Mouse (Mus musculus) left cerebral cortex, adult 2 months (tissue): ENCODE measurements at regions not wholly inside any gene's neighbourhood (a gene's known extent, or its start where the extent isn't known, plus 50 kb on each side); places are given as distances from the start of the nearest gene placed in this dataset.

Experiments
- DNase-seq, 2 experiments: peaks; one replicate each; pipeline ENCODE4 v3.0.0; 2021 to 2022; ENCODE audit warnings: low spot score in 2 of 2, mixed read lengths in 1 of 2; ENCODE audit errors: extremely low spot score in 1 of 2
- H3K27ac ChIP-seq: fragments of 200-600 bp; 2 replicates; pipeline ENCODE4 v1.8.1; 2022
- H3K4me3 ChIP-seq: fragments of 200-600 bp; 2 replicates; pipeline ENCODE4 v1.8.1; 2022
- CTCF ChIP-seq: fragments of 200-600 bp; IDR thresholded peaks from 2 replicates; pipeline ENCODE4 v1.8.1; 2022; ENCODE audit warnings: antibody characterized with exemption, mild to moderate bottlenecking, moderate library complexity
- intact Hi-C: fragments of 180-260 bp; cut with DNase I; formaldehyde crosslinking; loops from one replicate; pipeline ENCODE4 v1.15.1; 2025

GRCm38 (mm10) chr13:37718364-37718763, 59.8 kb upstream of the Rreb1 start:
- intact Hi-C loops, result no loop called here
- no peak for DNase-seq
- Histone ChIP-seq H3K4me3 (no peak overlapping the region), H3K27ac (no peak overlapping the region)
- no peak for TF ChIP-seq CTCF
